Mouse (Mus musculus) liver, embryonic 12.5 days (tissue): ENCODE measurements around the gene Cyp2w1. TPM values are rescaled to one million over a fixed set of nuclear protein-coding genes. Genes with fewer than 3 reads are reported as not detected.

ENCODE experiments used
- ATAC-seq: fragments of 200-750 bp; cut with Nextera tagmentation; 2 replicates; pipeline ENCODE4 v1.8.0; 2017; ENCODE audit warnings: moderate number of reproducible peaks, mild to moderate bottlenecking, moderate library complexity
- H3K27ac ChIP-seq: fragments of 300-500 bp; sonication (generic); 2 replicates; pipeline ENCODE4 v1.5.1; 2016; ENCODE audit warnings: mild to moderate bottlenecking
- H3K27me3 ChIP-seq: fragments of 300-500 bp; sonication (generic); replicated peaks from 2 replicates; pipeline ENCODE4 v1.6.1; 2016; ENCODE audit warnings: mild to moderate bottlenecking, moderate library complexity
- H3K36me3 ChIP-seq: fragments of 300-500 bp; sonication (generic); 2 replicates; pipeline ENCODE4 v1.6.1; 2016; ENCODE audit warnings: mild to moderate bottlenecking, moderate library complexity
- H3K4me1 ChIP-seq: fragments of 300-500 bp; sonication (generic); 2 replicates; pipeline ENCODE4 v1.6.1; 2016
- H3K4me2 ChIP-seq: fragments of 300-500 bp; sonication (generic); 2 replicates; pipeline ENCODE4 v1.6.1; 2016; ENCODE audit warnings: mild to moderate bottlenecking, moderate library complexity
- H3K4me3 ChIP-seq: fragments of 300-500 bp; sonication (generic); 2 replicates; pipeline ENCODE4 v1.5.1; 2016; ENCODE audit warnings: mild to moderate bottlenecking, moderate library complexity
- H3K9ac ChIP-seq: fragments of 300-500 bp; sonication (generic); 2 replicates; pipeline ENCODE4 v1.6.1; 2016; ENCODE audit warnings: mild to moderate bottlenecking, moderate library complexity
- H3K9me3 ChIP-seq: fragments of 300-500 bp; sonication (generic); replicated peaks from 2 replicates; pipeline ENCODE4 v1.6.1; 2016; ENCODE audit warnings: mild to moderate bottlenecking, moderate library complexity
- WGBS: fragments of 180-500 bp; shearing (Covaris S2); methylation state at CpG from one replicate; pipeline ENCODE4 v1.1.7; 2016; ENCODE audit not compliant: insufficient replicate concordance; 5-methylcytosine and 5-hydroxymethylcytosine counted together
- polyA plus RNA-seq: library from polyadenylated mRNA; unstranded; fragments of >200 nt; fragmentation: Nextera tagmentation; extraction: Ambion mirVana; gene quantifications from 2 replicates; pipeline ENCODE4 v1.2.1, GENCODE M21; 2016

The Cyp2w1 gene
- polyA plus RNA-seq, 1 experiment from 2014 or later: not detected

GRCm38 (mm10) chr5:139323260-139323924 lies 29.0 kb upstream of the Cyp2w1 start:
- Histone ChIP-seq H3K27ac (no peak overlapping the region), H3K4me1 (peaks cover 39% of the 10 kb centered on the region), H3K4me3 (no peak overlapping the region), H3K4me2 (peak overlapping the region; percentile 98), H3K36me3 (no peaks in the 10 kb centered on the region), H3K27me3 (peaks cover 34% of the 10 kb centered on the region), H3K9ac (no peak overlapping the region), H3K9me3 (no peaks in the 10 kb centered on the region)
- no peak for ATAC-seq
- 76% methylated on average over 9 of the region's 9 CpGs for WGBS

- no peak overlapping the region for H3K9ac ChIP-seq
- H3K4me1 ChIP-seq: peaks cover 39% of the 10 kb centered on the region
- H3K4me2 ChIP-seq: peak overlapping the region; percentile 98
- no peak overlapping the region for H3K27ac ChIP-seq
- peak overlapping the region; percentile 68; the same call in 1 of the 2 replicates for H3K4me3 ChIP-seq
- no peaks in the 10 kb centered on the region for H3K9me3 ChIP-seq
- H3K36me3 ChIP-seq: no peaks in the 10 kb centered on the region
- H3K27me3 ChIP-seq: peaks cover 34% of the 10 kb centered on the region
- 72% methylated on average over 5 of the region's 5 CpGs for WGBS
- no peak for ATAC-seq
Measured at GRCm38 (mm10) chr5:139324045-139324491, 28.3 kb upstream of the Cyp2w1 start.

GRCm38 (mm10) chr5:139324691-139325394 lies 27.6 kb upstream of the Cyp2w1 start:
- Histone ChIP-seq H3K9ac (peak overlapping the region; percentile 74), H3K27ac (peak overlapping the region; percentile 67), H3K36me3 (no peaks in the 10 kb centered on the region), H3K9me3 (no peaks in the 10 kb centered on the region), H3K4me2 (peak overlapping the region; percentile 98), H3K27me3 (peaks cover 34% of the 10 kb centered on the region), H3K4me3 (peak overlapping the region; percentile 68), H3K4me1 (peaks cover 39% of the 10 kb centered on the region)
- peak; percentile 28; the same call in 1 of the 2 replicates for ATAC-seq
- WGBS: 1% methylated on average over 56 of the region's 62 CpGs

GRCm38 (mm10) chr5:139325395-139325966 lies 26.9 kb upstream of the Cyp2w1 start, which contains the start of gene Adap1:
TSS of gene Adap1 (minus strand) at chr5:139325622.
- H3K27ac ChIP-seq: peak within 1 kb of the TSS; percentile 67
- peak; percentile 74 for ATAC-seq
- no peaks in the 10 kb centered on the region for H3K36me3 ChIP-seq
- peak within 1 kb of the TSS; percentile 74 for H3K9ac ChIP-seq
- no peaks in the 10 kb centered on the region for H3K9me3 ChIP-seq
- under 1% methylated on average over 61 of the region's 61 CpGs for WGBS
- peaks cover 39% of the 10 kb centered on the region for H3K4me1 ChIP-seq
- peaks cover 34% of the 10 kb centered on the region for H3K27me3 ChIP-seq
- peak within 1 kb of the TSS; percentile 98 for H3K4me2 ChIP-seq
- H3K4me3 ChIP-seq: peak within 1 kb of the TSS; percentile 68

- WGBS: 55% methylated on average over 13 of the region's 13 CpGs
- Histone ChIP-seq H3K36me3 (no peaks in the 10 kb centered on the region), H3K9me3 (no peaks in the 10 kb centered on the region), H3K4me1 (peaks cover 39% of the 10 kb centered on the region), H3K9ac (no peak overlapping the region), H3K27ac (no peak overlapping the region), H3K27me3 (peaks cover 34% of the 10 kb centered on the region), H3K4me3 (no peak overlapping the region), H3K4me2 (peak overlapping the region; percentile 98)
- ATAC-seq: no peak
Measured at GRCm38 (mm10) chr5:139326111-139326696, 26.2 kb upstream of the Cyp2w1 start.

- no peaks in the 10 kb centered on the region for H3K9me3 ChIP-seq
- H3K4me2 ChIP-seq: no peak overlapping the region
- H3K4me3 ChIP-seq: no peak overlapping the region
- ATAC-seq: no peak
- no peaks in the 10 kb centered on the region for H3K36me3 ChIP-seq
- H3K4me1 ChIP-seq: peaks cover 43% of the 10 kb centered on the region
- 61% methylated on average over 7 of the region's 7 CpGs for WGBS
- peak overlapping the region; percentile 23 for H3K27ac ChIP-seq
- peaks cover 34% of the 10 kb centered on the region for H3K27me3 ChIP-seq
- H3K9ac ChIP-seq: no peak overlapping the region
Measured at GRCm38 (mm10) chr5:139326986-139327633, 25.3 kb upstream of the Cyp2w1 start.

- no peaks in the 10 kb centered on the region for H3K9me3 ChIP-seq
- no peak overlapping the region for H3K9ac ChIP-seq
- 24% methylated on average over 7 of the region's 7 CpGs for WGBS
- H3K4me1 ChIP-seq: peaks cover 48% of the 10 kb centered on the region
- ATAC-seq: no peak
- H3K27me3 ChIP-seq: peaks cover 34% of the 10 kb centered on the region
- H3K4me2 ChIP-seq: no peak overlapping the region
- no peaks in the 10 kb centered on the region for H3K36me3 ChIP-seq
- H3K27ac ChIP-seq: peak overlapping the region; percentile 23
- no peak overlapping the region for H3K4me3 ChIP-seq
Measured at GRCm38 (mm10) chr5:139327634-139328020, 24.8 kb upstream of the Cyp2w1 start.

GRCm38 (mm10) chr5:139330766-139331165 lies 21.7 kb upstream of the Cyp2w1 start:
- 68% methylated on average over 7 of the region's 7 CpGs for WGBS
- H3K36me3 ChIP-seq: peaks cover 10% of the 10 kb centered on the region; the same call in 1 of the 2 replicates

GRCm38 (mm10) chr5:139331742-139332141 lies 20.7 kb upstream of the Cyp2w1 start:
- no peak overlapping the region for H3K27ac ChIP-seq
- no peaks in the 10 kb centered on the region for H3K9me3 ChIP-seq
- H3K4me3 ChIP-seq: no peak overlapping the region
- H3K4me1 ChIP-seq: peaks cover 26% of the 10 kb centered on the region
- no peak overlapping the region for H3K4me2 ChIP-seq
- no peak overlapping the region for H3K9ac ChIP-seq
- 0 out of 2 replicates have a peak, but pooled peaks cover 3% of the 10 kb centered on the region for H3K27me3 ChIP-seq
- WGBS: 19% methylated on average over 8 of the region's 8 CpGs
- peaks cover 18% of the 10 kb centered on the region for H3K36me3 ChIP-seq
- no peak for ATAC-seq

More at GRCm38 (mm10) chr5:139330766-139331165, 21.7 kb upstream of the Cyp2w1 start:
- Histone ChIP-seq H3K4me1 (peaks cover 30% of the 10 kb centered on the region), H3K27me3 (peaks cover 5% of the 10 kb centered on the region), H3K9me3 (no peaks in the 10 kb centered on the region), H3K27ac (no peak overlapping the region), H3K4me3 (no peak overlapping the region), H3K4me2 (no peak overlapping the region), H3K9ac (no peak overlapping the region)
- no peak for ATAC-seq

GRCm38 (mm10) chr5:139332590-139333272 lies 19.7 kb upstream of the Cyp2w1 start:
- peak overlapping the region; percentile 57 for H3K27ac ChIP-seq
- 66% methylated on average over 8 of the region's 8 CpGs for WGBS
- peak overlapping the region; percentile 3; the same call in 1 of the 2 replicates for H3K9ac ChIP-seq
- no peaks in the 10 kb centered on the region for H3K27me3 ChIP-seq
- no peaks in the 10 kb centered on the region for H3K9me3 ChIP-seq
- ATAC-seq: 0 out of 2 replicates have a peak, but pooled peaks have one; percentile 45
- no peak overlapping the region for H3K4me2 ChIP-seq
- H3K4me3 ChIP-seq: no peak overlapping the region
- H3K4me1 ChIP-seq: peaks cover 17% of the 10 kb centered on the region
- H3K36me3 ChIP-seq: peaks cover 28% of the 10 kb centered on the region
